Mouse (Mus musculus): ENCODE data around the gene Sh3d21. TPM values are rescaled to one million over a fixed set of nuclear protein-coding genes. Genes with fewer than 3 reads are reported as not detected.
A peak's percentile ranks its signal among the peaks of the same experiment; 100 is the strongest.

The Sh3d21 gene
- polyA plus RNA-seq, 1 experiment from 2014 or later: 0.55 TPM

- 97% methylated on average over 4 of the region's 4 CpGs for WGBS
Measured at GRCm38 (mm10) chr4:126134236-126134635, 29.1 kb downstream of the Sh3d21 start.

GRCm38 (mm10) chr4:126132636-126133264 lies 30.5 kb downstream of the Sh3d21 start:
- H3K36me3 ChIP-seq: peaks cover 84% of the 10 kb centered on the region
- no peak overlapping the region for H3K27ac ChIP-seq
- H3K4me2 ChIP-seq (replicated peaks): no peak overlapping the region
- no peak for ATAC-seq
- H3K4me3 ChIP-seq (replicated peaks): no peak overlapping the region
- no peak overlapping the region for H3K9ac ChIP-seq (replicated peaks)
- no peaks in the 10 kb centered on the region for H3K27me3 ChIP-seq
- WGBS: 82% methylated on average over 6 of the region's 6 CpGs
- H3K9me3 ChIP-seq: no peaks in the 10 kb centered on the region
- peaks cover 14% of the 10 kb centered on the region for H3K4me1 ChIP-seq (replicated peaks)

More at GRCm38 (mm10) chr4:126134236-126134635, 29.1 kb downstream of the Sh3d21 start:
- H3K4me2 ChIP-seq (replicated peaks): no peak overlapping the region
- no peak for ATAC-seq
- no peak overlapping the region for H3K9ac ChIP-seq (replicated peaks)
- peaks cover 84% of the 10 kb centered on the region for H3K36me3 ChIP-seq
- H3K4me3 ChIP-seq (replicated peaks): no peak overlapping the region
- H3K4me1 ChIP-seq (replicated peaks): peaks cover 14% of the 10 kb centered on the region
- no peaks in the 10 kb centered on the region for H3K27me3 ChIP-seq
- H3K9me3 ChIP-seq: no peaks in the 10 kb centered on the region
- H3K27ac ChIP-seq: no peak overlapping the region

GRCm38 (mm10) chr4:126131290-126132121 lies 31.8 kb downstream of the Sh3d21 start:
- no peak overlapping the region for H3K27ac ChIP-seq
- H3K27me3 ChIP-seq: no peaks in the 10 kb centered on the region
- peak; percentile 45; the same call in 1 of the 2 replicates for ATAC-seq
- H3K4me3 ChIP-seq (replicated peaks): no peak overlapping the region
- H3K9ac ChIP-seq (replicated peaks): no peak overlapping the region
- H3K4me1 ChIP-seq (replicated peaks): peaks cover 14% of the 10 kb centered on the region
- H3K36me3 ChIP-seq: peaks cover 83% of the 10 kb centered on the region
- no peak overlapping the region for H3K4me2 ChIP-seq (replicated peaks)
- H3K9me3 ChIP-seq: no peaks in the 10 kb centered on the region
- 62% methylated on average over 10 of the region's 10 CpGs for WGBS

- H3K4me1 ChIP-seq (replicated peaks): peaks cover 14% of the 10 kb centered on the region
- no peak for ATAC-seq
- no peak overlapping the region for H3K4me2 ChIP-seq (replicated peaks)
- H3K27ac ChIP-seq: no peak overlapping the region
- WGBS: 92% methylated on average over 11 of the region's 11 CpGs
- peaks cover 83% of the 10 kb centered on the region for H3K36me3 ChIP-seq
- H3K27me3 ChIP-seq: no peaks in the 10 kb centered on the region
- H3K9ac ChIP-seq (replicated peaks): no peak overlapping the region; the same call in 1 of the 2 replicates
- H3K4me3 ChIP-seq (replicated peaks): no peak overlapping the region
- H3K9me3 ChIP-seq: no peaks in the 10 kb centered on the region
Measured at GRCm38 (mm10) chr4:126130502-126130901, 32.8 kb downstream of the Sh3d21 start.

- Histone ChIP-seq H3K27ac (no peak overlapping the region), H3K4me3 (replicated peaks) (no peak overlapping the region), H3K4me1 (replicated peaks) (no peaks in the 10 kb centered on the region; the same call in 1 of the 2 replicates), H3K9ac (replicated peaks) (no peak overlapping the region), H3K36me3 (peaks cover 70% of the 10 kb centered on the region), H3K4me2 (replicated peaks) (no peak overlapping the region), H3K9me3 (peaks cover 9% of the 10 kb centered on the region), H3K27me3 (no peaks in the 10 kb centered on the region)
- no peak for ATAC-seq
- WGBS: 87% methylated on average over 10 of the region's 10 CpGs
Measured at GRCm38 (mm10) chr4:126123309-126124040, 39.8 kb downstream of the Sh3d21 start.

GRCm38 (mm10) chr4:126120506-126120905 lies 42.8 kb downstream of the Sh3d21 start:
- Histone ChIP-seq H3K4me2 (replicated peaks) (no peak overlapping the region), H3K36me3 (peaks cover 45% of the 10 kb centered on the region), H3K4me3 (replicated peaks) (no peak overlapping the region), H3K27ac (no peak overlapping the region), H3K9ac (replicated peaks) (no peak overlapping the region), H3K27me3 (no peaks in the 10 kb centered on the region), H3K4me1 (replicated peaks) (peaks cover 6% of the 10 kb centered on the region; the same call in 1 of the 2 replicates), H3K9me3 (peaks cover 9% of the 10 kb centered on the region)
- 100% methylated on average over 2 of the region's 2 CpGs for WGBS
- no peak for ATAC-seq

GRCm38 (mm10) chr4:126120052-126120451 lies 43.2 kb downstream of the Sh3d21 start:
- H3K27me3 ChIP-seq: no peaks in the 10 kb centered on the region
- peaks cover 9% of the 10 kb centered on the region for H3K9me3 ChIP-seq
- H3K4me3 ChIP-seq (replicated peaks): no peak overlapping the region
- peaks cover 40% of the 10 kb centered on the region for H3K36me3 ChIP-seq
- H3K9ac ChIP-seq (replicated peaks): no peak overlapping the region
- WGBS: 93% methylated on average over 5 of the region's 5 CpGs
- H3K4me1 ChIP-seq (replicated peaks): peaks cover 6% of the 10 kb centered on the region; the same call in 1 of the 2 replicates
- H3K4me2 ChIP-seq (replicated peaks): no peak overlapping the region
- ATAC-seq: no peak
- H3K27ac ChIP-seq: no peak overlapping the region

GRCm38 (mm10) chr4:126119051-126119450 lies 44.2 kb downstream of the Sh3d21 start:
- H3K4me2 ChIP-seq (replicated peaks): no peak overlapping the region
- H3K4me3 ChIP-seq (replicated peaks): no peak overlapping the region
- ATAC-seq: no peak
- no peaks in the 10 kb centered on the region for H3K27me3 ChIP-seq
- WGBS: 78% methylated on average over 1 of the region's 1 CpGs
- no peak overlapping the region for H3K9ac ChIP-seq (replicated peaks)
- H3K27ac ChIP-seq: no peak overlapping the region
- peaks cover 8% of the 10 kb centered on the region; the same call in 1 of the 2 replicates for H3K4me1 ChIP-seq (replicated peaks)
- H3K36me3 ChIP-seq: peaks cover 30% of the 10 kb centered on the region
- H3K9me3 ChIP-seq: peaks cover 9% of the 10 kb centered on the region

GRCm38 (mm10) chr4:126118651-126119050 lies 44.6 kb downstream of the Sh3d21 start:
- Histone ChIP-seq H3K4me3 (replicated peaks) (no peak overlapping the region), H3K4me2 (replicated peaks) (no peak overlapping the region), H3K27me3 (no peaks in the 10 kb centered on the region), H3K4me1 (replicated peaks) (peaks cover 11% of the 10 kb centered on the region), H3K27ac (no peak overlapping the region), H3K9ac (replicated peaks) (no peak overlapping the region), H3K36me3 (peaks cover 26% of the 10 kb centered on the region), H3K9me3 (peaks cover 9% of the 10 kb centered on the region)
- WGBS: 66% methylated on average over 4 of the region's 4 CpGs
- no peak for ATAC-seq

GRCm38 (mm10) chr4:126117116-126117515 lies 46.2 kb downstream of the Sh3d21 start:
- H3K36me3 ChIP-seq: peaks cover 26% of the 10 kb centered on the region
- H3K27me3 ChIP-seq: no peaks in the 10 kb centered on the region
- no peak overlapping the region for H3K9ac ChIP-seq (replicated peaks)
- H3K4me1 ChIP-seq (replicated peaks): peaks cover 14% of the 10 kb centered on the region
- no peak overlapping the region for H3K27ac ChIP-seq
- H3K4me2 ChIP-seq (replicated peaks): no peak overlapping the region
- ATAC-seq: no peak
- H3K9me3 ChIP-seq: peaks cover 9% of the 10 kb centered on the region
- no peak overlapping the region for H3K4me3 ChIP-seq (replicated peaks)
- WGBS: 87% methylated on average over 8 of the region's 8 CpGs

GRCm38 (mm10) chr4:126115871-126116521 lies 47.3 kb downstream of the Sh3d21 start:
- WGBS: 75% methylated on average over 6 of the region's 6 CpGs
- Histone ChIP-seq H3K36me3 (peaks cover 17% of the 10 kb centered on the region), H3K4me1 (replicated peaks) (peaks cover 21% of the 10 kb centered on the region), H3K9me3 (peaks cover under 1% of the 10 kb centered on the region; the same call in 1 of the 2 replicates), H3K9ac (replicated peaks) (0 out of 2 replicates have a peak overlapping the region, but pooled peaks have one; percentile 5), H3K4me3 (replicated peaks) (no peak overlapping the region), H3K4me2 (replicated peaks) (no peak overlapping the region), H3K27ac (no peak overlapping the region), H3K27me3 (no peaks in the 10 kb centered on the region)
- no peak for ATAC-seq
